Mouse (Mus musculus) cerebellum, adult 11 months (tissue): Measurements from ENCODE around the gene Cd163l1.

Experiments
- DNase-seq: peaks from one replicate; pipeline ENCODE4 v3.0.0; 2022

Gene Cd163l1

GRCm38 (mm10) chr7:140217967-140218366 lies at the start of gene Cd163l1:
Cd163l1 (plus strand) TSS chr7:140218267.
- DNase-seq: no peak

- no peak for DNase-seq
Observed at GRCm38 (mm10) chr7:140169386-140169785, 48.7 kb upstream of the Cd163l1 start.

- DNase-seq: no peak
Observed at GRCm38 (mm10) chr7:140170863-140171262, 47.2 kb upstream of the Cd163l1 start.

- DNase-seq: peak; percentile 43
Observed at GRCm38 (mm10) chr7:140172936-140173335, 45.1 kb upstream of the Cd163l1 start, which contains the start of gene Olfr523. Olfr523 (plus strand) TSS chr7:140173217.

- no peak for DNase-seq
Observed at GRCm38 (mm10) chr7:140179176-140179575, 38.9 kb upstream of the Cd163l1 start.

GRCm38 (mm10) chr7:140180692-140181091 lies 37.4 kb upstream of the Cd163l1 start:
- DNase-seq: no peak

- no peak for DNase-seq
Observed at GRCm38 (mm10) chr7:140184206-140184605, 33.9 kb upstream of the Cd163l1 start.

GRCm38 (mm10) chr7:140186646-140187620 lies 31.1 kb upstream of the Cd163l1 start:
- DNase-seq: no peak

GRCm38 (mm10) chr7:140187721-140188390 lies 30.2 kb upstream of the Cd163l1 start:
- DNase-seq: no peak

- no peak for DNase-seq
Observed at GRCm38 (mm10) chr7:140188391-140189328, 29.4 kb upstream of the Cd163l1 start.

GRCm38 (mm10) chr7:140190435-140190834 lies 27.6 kb upstream of the Cd163l1 start:
- DNase-seq: no peak

GRCm38 (mm10) chr7:140192445-140192844 lies 25.6 kb upstream of the Cd163l1 start:
- DNase-seq: no peak

GRCm38 (mm10) chr7:140192851-140193250 lies 25.2 kb upstream of the Cd163l1 start:
- DNase-seq: no peak

- DNase-seq: no peak
Observed at GRCm38 (mm10) chr7:140194031-140194430, 24.0 kb upstream of the Cd163l1 start.

- no peak for DNase-seq
Observed at GRCm38 (mm10) chr7:140196002-140196401, 22.1 kb upstream of the Cd163l1 start.

GRCm38 (mm10) chr7:140201090-140201489 lies 17.0 kb upstream of the Cd163l1 start:
- no peak for DNase-seq

GRCm38 (mm10) chr7:140205864-140206263 lies 12.2 kb upstream of the Cd163l1 start, which contains the start of gene Olfr524:
Olfr524 (minus strand) TSS chr7:140205964.
- DNase-seq: no peak

GRCm38 (mm10) chr7:140206904-140207303 lies 11.2 kb upstream of the Cd163l1 start:
- no peak for DNase-seq

- DNase-seq: no peak
Observed at GRCm38 (mm10) chr7:140208153-140208552, 9.9 kb upstream of the Cd163l1 start.

- no peak for DNase-seq
Observed at GRCm38 (mm10) chr7:140208677-140209076, 9.4 kb upstream of the Cd163l1 start.

- no peak for DNase-seq
Observed at GRCm38 (mm10) chr7:140213841-140214240, 4.2 kb upstream of the Cd163l1 start.

- no peak for DNase-seq
Observed at GRCm38 (mm10) chr7:140219268-140219667, 1.2 kb downstream of the Cd163l1 start.

- DNase-seq: no peak
Observed at GRCm38 (mm10) chr7:140220375-140220774, 2.3 kb downstream of the Cd163l1 start.
